Mouse (Mus musculus) urinary bladder, adult 2 months (tissue): Measurements from ENCODE around the gene Nfkbid. TPM values are rescaled to one million over a fixed set of nuclear protein-coding genes. Genes with fewer than 3 reads are reported as not detected.

ENCODE experiments used
- DNase-seq: peaks from one replicate; pipeline ENCODE4 v3.0.0; 2022; ENCODE audit warnings: low spot score
- polyA plus RNA-seq: library from polyadenylated mRNA; depleted of rRNA; stranded (reverse); fragments of >200 nt; gene quantifications from 2 replicates; pipeline ENCODE4 v1.2.3, GENCODE M21; 2012

Gene Nfkbid
- polyA plus RNA-seq, 1 experiment = 2.0 TPM

- no peak for DNase-seq
Measured at GRCm38 (mm10) chr7:30429327-30429726, 7.8 kb downstream of the Nfkbid start.

GRCm38 (mm10) chr7:30430191-30430590 lies 8.7 kb downstream of the Nfkbid start:
- DNase-seq = no peak

GRCm38 (mm10) chr7:30431793-30432192 lies 10.3 kb downstream of the Nfkbid start:
- DNase-seq = no peak

GRCm38 (mm10) chr7:30434238-30434637 lies 12.7 kb downstream of the Nfkbid start:
- no peak for DNase-seq

GRCm38 (mm10) chr7:30434701-30435100 lies 13.2 kb downstream of the Nfkbid start:
- DNase-seq = no peak

- DNase-seq = no peak
Measured at GRCm38 (mm10) chr7:30435156-30435555, 13.6 kb downstream of the Nfkbid start.

- DNase-seq = no peak
Measured at GRCm38 (mm10) chr7:30436879-30437278, 15.3 kb downstream of the Nfkbid start.

GRCm38 (mm10) chr7:30439734-30440133 lies 18.2 kb downstream of the Nfkbid start:
- DNase-seq = no peak

- DNase-seq = no peak
Measured at GRCm38 (mm10) chr7:30440697-30441096, 19.2 kb downstream of the Nfkbid start.

GRCm38 (mm10) chr7:30443696-30444095 lies 22.2 kb downstream of the Nfkbid start:
- no peak for DNase-seq

- DNase-seq = no peak
Measured at GRCm38 (mm10) chr7:30444154-30444970, 22.8 kb downstream of the Nfkbid start.

GRCm38 (mm10) chr7:30444971-30445751 lies 23.6 kb downstream of the Nfkbid start, which contains the start of gene Aplp1:
Gene Aplp1 (minus strand): TSS chr7:30445535.
- DNase-seq = peak; percentile 38

GRCm38 (mm10) chr7:30450241-30450640 lies 28.7 kb downstream of the Nfkbid start:
- no peak for DNase-seq

- no peak for DNase-seq
Measured at GRCm38 (mm10) chr7:30453327-30453726, 31.8 kb downstream of the Nfkbid start.

- DNase-seq = no peak
Measured at GRCm38 (mm10) chr7:30453766-30454165, 32.2 kb downstream of the Nfkbid start.

GRCm38 (mm10) chr7:30454259-30454658 lies 32.7 kb downstream of the Nfkbid start:
- no peak for DNase-seq

GRCm38 (mm10) chr7:30456487-30456886 lies 35.0 kb downstream of the Nfkbid start:
- DNase-seq = no peak

GRCm38 (mm10) chr7:30456911-30457628 lies 35.5 kb downstream of the Nfkbid start:
- no peak for DNase-seq

GRCm38 (mm10) chr7:30457629-30458330 lies 36.2 kb downstream of the Nfkbid start, which contains the start of the genes Kirrel2 and Nphs1:
Gene Kirrel2 (minus strand): TSS chr7:30457690.
Gene Nphs1 (plus strand): TSS chr7:30458315.
- DNase-seq = no peak

GRCm38 (mm10) chr7:30459484-30459883 lies 38.0 kb downstream of the Nfkbid start:
- DNase-seq = no peak

- no peak for DNase-seq
Measured at GRCm38 (mm10) chr7:30463568-30463967, 42.0 kb downstream of the Nfkbid start.
